Mouse (Mus musculus) brain, embryonic 14.5 days (tissue): ENCODE data around the gene Erg.

Source experiments
- CTCF ChIP-seq: fragments of 200-500 bp; IDR thresholded peaks from 2 replicates; pipeline ENCODE4 v1.5.1; 2012; ENCODE audit warnings: inconsistent platforms, mild to moderate bottlenecking, moderate library complexity, borderline replicate concordance; ENCODE audit not compliant: insufficient read depth, insufficient read length; ENCODE audit errors: extremely low read depth
- POLR2A ChIP-seq: fragments of 200-500 bp; IDR thresholded peaks from 2 replicates; pipeline ENCODE4 v1.6.1; 2012; ENCODE audit warnings: mild to moderate bottlenecking, inconsistent platforms, borderline replicate concordance; ENCODE audit not compliant: poor library complexity, insufficient read depth, insufficient read length, severe bottlenecking; ENCODE audit errors: extremely low read depth

- TF ChIP-seq CTCF (no peak), POLR2A (no peak)
Observed at GRCm38 (mm10) chr16:95371713-95372112, 214.7 kb downstream of the Erg start.
